Mouse (Mus musculus): Measurements from ENCODE around the gene Sac3d1.

DNA sequence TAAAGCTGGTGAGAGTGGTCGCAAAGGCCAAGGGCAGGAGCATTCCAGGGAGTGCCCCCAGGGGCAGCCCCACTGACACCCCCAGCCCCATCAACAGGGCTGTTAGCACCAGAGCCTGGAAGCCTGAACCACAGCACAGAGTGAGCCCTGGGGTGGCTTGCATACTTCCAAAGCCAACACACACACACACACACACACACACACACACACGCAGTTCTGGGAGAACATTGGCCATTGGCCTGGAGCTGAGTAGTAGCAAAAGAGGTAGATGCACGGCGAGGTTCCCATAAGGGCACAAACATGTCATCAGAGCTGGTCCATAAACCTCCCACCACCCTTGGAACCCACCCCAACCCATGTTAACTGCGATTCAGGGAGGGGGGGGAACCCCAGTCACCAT, 51.9 kb downstream of the Sac3d1 start:
- TF ChIP-seq CTCF (conservative IDR thresholded peaks at IDR 0.05; ENCODE audit: low read length): no peak
- TF ChIP-seq POU5F1 (IDR thresholded peaks at IDR 0.05; ENCODE audit: borderline replicate concordance, low read length): no peak
- TF ChIP-seq NANOG (IDR thresholded peaks at IDR 0.05; ENCODE audit: borderline replicate concordance, low read length): no peak

Data from E14TG2a.4 (cell line).